Mouse (Mus musculus) embryonic facial prominence, embryonic 12.5 days (tissue): ENCODE data around the gene Gm28635. TPM values are rescaled to one million over a fixed set of nuclear protein-coding genes. Genes with fewer than 3 reads are reported as not detected.

Source experiments
- ATAC-seq: fragments of 200-750 bp; cut with Nextera tagmentation; 2 replicates; pipeline ENCODE4 v1.8.0; 2017; ENCODE audit not compliant: insufficient number of reproducible peaks, insufficient read depth, low FRiP score, low TSS enrichment
- H3K27ac ChIP-seq: fragments of 300-500 bp; sonication (generic); 2 replicates; pipeline ENCODE4 v1.5.1; 2016; ENCODE audit warnings: mild to moderate bottlenecking
- H3K27me3 ChIP-seq: fragments of 300-500 bp; sonication (generic); 2 replicates; pipeline ENCODE4 v1.6.1; 2016; ENCODE audit warnings: mild to moderate bottlenecking, moderate library complexity
- H3K36me3 ChIP-seq: fragments of 300-500 bp; sonication (generic); 2 replicates; pipeline ENCODE4 v1.6.1; 2016; ENCODE audit warnings: mild to moderate bottlenecking
- H3K4me1 ChIP-seq: fragments of 300-500 bp; sonication (generic); 2 replicates; pipeline ENCODE4 v1.6.1; 2016
- H3K4me2 ChIP-seq: fragments of 300-500 bp; sonication (generic); replicated peaks from 2 replicates; pipeline ENCODE4 v1.6.1; 2016; ENCODE audit warnings: mild to moderate bottlenecking, moderate library complexity
- H3K4me3 ChIP-seq: fragments of 300-500 bp; sonication (generic); 2 replicates; pipeline ENCODE4 v1.5.1; 2016; ENCODE audit warnings: mild to moderate bottlenecking
- H3K9ac ChIP-seq: fragments of 300-500 bp; sonication (generic); 2 replicates; pipeline ENCODE4 v1.6.1; 2016; ENCODE audit warnings: mild to moderate bottlenecking, moderate library complexity
- H3K9me3 ChIP-seq: fragments of 300-500 bp; sonication (generic); 2 replicates; pipeline ENCODE4 v1.6.1; 2016; ENCODE audit warnings: mild to moderate bottlenecking, moderate library complexity
- WGBS: fragments of 180-500 bp; shearing (Covaris S2); methylation state at CpG from one replicate; pipeline ENCODE4 v1.1.7; 2016; 5-methylcytosine and 5-hydroxymethylcytosine counted together
- polyA plus RNA-seq: library from polyadenylated mRNA; unstranded; fragments of >200 nt; fragmentation: Nextera tagmentation; extraction: Ambion mirVana; gene quantifications from 2 replicates; pipeline ENCODE4 v1.2.1, GENCODE M21; 2016

Gene Gm28635
- polyA plus RNA-seq, 1 experiment from 2014 or later: not detected

DNA sequence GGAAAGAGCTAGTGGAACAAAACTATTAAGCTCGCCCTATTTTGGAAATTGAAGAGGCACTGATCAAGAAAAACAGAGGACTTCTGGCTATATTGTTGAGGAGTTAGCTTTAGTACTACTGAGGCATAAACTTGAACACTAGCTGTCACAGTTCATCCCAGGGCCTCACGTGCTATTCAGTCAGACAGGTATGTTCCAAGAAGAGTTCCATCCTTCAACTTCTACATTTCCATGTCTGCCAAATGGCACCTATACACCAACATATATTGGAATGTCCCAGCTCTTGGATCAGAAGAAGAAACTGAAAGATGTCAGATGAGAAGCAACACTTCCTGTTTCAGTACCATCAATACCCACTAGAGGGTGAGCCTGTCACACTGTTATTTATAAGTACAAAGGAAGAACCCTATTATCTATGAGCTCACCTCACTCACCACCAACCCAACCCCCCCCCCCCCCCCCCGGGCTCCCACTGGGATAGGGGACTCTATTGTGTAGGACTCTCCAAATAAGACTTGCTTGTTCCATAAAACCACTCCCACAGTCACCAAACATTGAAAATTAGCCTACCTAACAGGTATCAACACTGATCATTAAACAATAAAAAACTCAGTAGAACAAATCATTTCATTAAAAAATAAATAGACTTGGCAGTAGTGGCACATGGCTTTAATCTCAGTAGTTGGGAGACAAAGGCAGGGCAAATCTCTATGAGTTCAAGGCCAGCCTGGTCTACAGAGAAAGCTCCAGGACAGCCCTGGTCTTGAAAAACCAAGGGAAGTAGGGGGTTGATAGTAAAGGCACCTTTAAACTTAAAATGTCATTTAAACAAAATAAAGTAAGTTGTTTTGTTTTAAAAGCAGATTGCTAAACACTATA lies 60.0 kb downstream of the Gm28635 start:
- H3K9me3 ChIP-seq: no peaks in the 10 kb centered on the region
- H3K36me3 ChIP-seq: peaks cover 66% of the 10 kb centered on the region
- no peaks in the 10 kb centered on the region for H3K27me3 ChIP-seq
- WGBS: 75% methylated on average over 3 of the region's 3 CpGs
- H3K9ac ChIP-seq: no peak overlapping the region
- ATAC-seq: no peak; the same call in 1 of the 2 replicates
- H3K4me2 ChIP-seq: no peak overlapping the region
- no peak overlapping the region for H3K4me3 ChIP-seq
- H3K4me1 ChIP-seq: no peaks in the 10 kb centered on the region
- H3K27ac ChIP-seq: no peak overlapping the region

DNA sequence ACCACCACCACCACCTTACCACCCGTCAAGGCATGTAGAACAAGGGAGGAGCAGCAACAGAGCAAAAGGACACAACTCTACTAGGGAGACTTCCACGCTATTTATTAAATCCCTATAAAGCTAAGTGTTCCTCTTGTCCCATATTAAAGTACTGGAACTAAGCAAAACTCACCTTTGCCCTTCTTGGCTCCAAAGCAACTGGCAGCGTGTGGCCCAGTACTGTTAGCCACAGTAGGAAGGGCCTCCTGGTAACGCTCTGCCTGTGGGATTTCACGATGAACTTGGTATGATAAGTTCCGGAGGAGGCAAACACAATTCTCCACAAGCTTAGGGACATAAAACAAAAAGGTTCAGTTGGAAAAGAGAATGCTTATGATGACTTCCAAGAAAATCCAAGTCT lies 65.1 kb downstream of the Gm28635 start:
- peaks cover 86% of the 10 kb centered on the region for H3K36me3 ChIP-seq

DNA sequence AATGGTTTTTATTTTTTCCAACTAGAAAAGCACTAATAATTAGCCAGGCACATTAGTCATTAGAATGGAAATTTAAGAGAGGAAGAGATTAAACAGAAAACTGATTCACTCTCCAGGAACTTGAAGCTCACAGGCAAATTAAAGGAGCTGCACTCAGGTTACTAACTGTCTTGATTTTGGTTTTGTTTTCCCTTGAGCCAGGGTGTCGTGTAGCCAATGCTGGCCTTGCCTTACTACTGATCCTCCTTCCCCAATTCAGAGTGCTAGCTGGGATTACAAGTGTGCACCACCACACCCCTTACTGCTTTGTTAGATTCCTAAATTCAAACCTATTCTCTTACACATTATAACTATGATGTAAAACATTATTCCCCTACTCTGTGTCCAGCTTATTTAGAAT lies 70.0 kb downstream of the Gm28635 start:
- H3K4me3 ChIP-seq: no peak overlapping the region
- no peaks in the 10 kb centered on the region for H3K9me3 ChIP-seq
- H3K4me2 ChIP-seq: no peak overlapping the region
- H3K27me3 ChIP-seq: no peaks in the 10 kb centered on the region
- peaks cover 76% of the 10 kb centered on the region for H3K36me3 ChIP-seq
- no peak overlapping the region for H3K9ac ChIP-seq
- H3K4me1 ChIP-seq: no peaks in the 10 kb centered on the region
- 75% methylated on average over 1 of the region's 1 CpGs for WGBS
- no peak for ATAC-seq
- no peak overlapping the region for H3K27ac ChIP-seq

More for the DNA sequence above, 65.1 kb downstream of the Gm28635 start:
- Histone ChIP-seq H3K4me1 (no peaks in the 10 kb centered on the region), H3K9ac (no peak overlapping the region), H3K4me2 (no peak overlapping the region), H3K9me3 (no peaks in the 10 kb centered on the region), H3K27ac (no peak overlapping the region), H3K27me3 (no peaks in the 10 kb centered on the region), H3K4me3 (no peak overlapping the region)
- no peak for ATAC-seq
- 93% methylated on average over 6 of the region's 6 CpGs for WGBS

DNA sequence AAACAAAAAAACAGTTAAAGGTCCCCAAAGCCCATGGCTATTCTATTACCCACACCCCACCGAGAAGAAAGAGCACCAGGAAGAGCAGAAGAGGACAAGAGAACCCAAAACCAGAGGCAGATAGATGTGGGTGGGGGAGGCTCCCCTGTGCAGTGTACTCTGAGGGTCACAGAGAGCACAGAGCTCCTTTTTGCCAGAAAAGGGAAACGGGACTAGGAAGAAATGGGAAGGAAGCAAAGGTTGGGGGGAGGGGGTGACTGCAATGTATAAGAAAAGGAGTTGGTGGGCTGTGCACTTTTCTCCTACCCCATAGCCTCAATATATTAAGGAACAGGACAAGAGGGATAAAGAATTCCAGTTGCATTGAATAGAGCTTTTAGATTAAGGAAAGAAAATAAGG lies 76.9 kb downstream of the Gm28635 start:
- Histone ChIP-seq H3K9me3 (no peaks in the 10 kb centered on the region), H3K36me3 (peaks cover 62% of the 10 kb centered on the region), H3K4me3 (no peak overlapping the region), H3K4me1 (no peaks in the 10 kb centered on the region), H3K27ac (no peak overlapping the region), H3K4me2 (no peak overlapping the region), H3K27me3 (no peaks in the 10 kb centered on the region), H3K9ac (no peak overlapping the region)
- no peak for ATAC-seq
- WGBS: 68% methylated on average over 2 of the region's 2 CpGs

DNA sequence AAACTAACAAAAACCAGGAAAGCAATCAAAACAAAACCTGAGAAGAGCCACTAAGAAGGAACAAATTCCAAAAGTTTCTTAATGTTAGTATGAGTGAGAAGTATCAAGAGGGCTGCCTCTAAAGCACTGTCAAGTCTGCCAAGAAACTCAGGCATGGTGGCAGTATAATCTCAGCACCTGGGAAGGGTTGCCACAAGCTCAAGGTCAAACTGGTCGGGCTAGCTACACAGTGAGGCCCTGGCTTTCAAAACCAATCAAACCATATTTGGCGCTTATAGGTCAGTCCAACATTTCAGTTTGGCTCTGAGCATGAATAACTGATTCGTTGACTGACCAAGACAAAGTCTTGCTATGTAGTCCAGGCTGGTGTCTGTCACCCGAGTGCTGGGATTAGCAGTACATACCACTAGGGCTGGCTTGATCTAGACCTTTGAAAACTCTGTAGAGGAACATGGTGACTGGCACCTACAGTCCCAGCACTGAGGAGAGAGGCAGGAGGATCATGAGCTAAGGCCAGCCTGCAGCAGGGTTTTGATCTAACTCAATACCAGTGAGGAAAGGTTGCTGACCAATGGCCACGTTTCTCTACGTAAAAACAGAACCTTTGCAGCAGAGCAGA lies 78.5 kb downstream of the Gm28635 start:
- no peak overlapping the region for H3K4me2 ChIP-seq
- H3K9me3 ChIP-seq: no peaks in the 10 kb centered on the region
- H3K27me3 ChIP-seq: no peaks in the 10 kb centered on the region
- no peaks in the 10 kb centered on the region for H3K4me1 ChIP-seq
- no peak overlapping the region for H3K4me3 ChIP-seq
- H3K27ac ChIP-seq: no peak overlapping the region
- 92% methylated on average over 6 of the region's 6 CpGs for WGBS
- H3K36me3 ChIP-seq: peaks cover 56% of the 10 kb centered on the region
- ATAC-seq: no peak
- H3K9ac ChIP-seq: no peak overlapping the region

DNA sequence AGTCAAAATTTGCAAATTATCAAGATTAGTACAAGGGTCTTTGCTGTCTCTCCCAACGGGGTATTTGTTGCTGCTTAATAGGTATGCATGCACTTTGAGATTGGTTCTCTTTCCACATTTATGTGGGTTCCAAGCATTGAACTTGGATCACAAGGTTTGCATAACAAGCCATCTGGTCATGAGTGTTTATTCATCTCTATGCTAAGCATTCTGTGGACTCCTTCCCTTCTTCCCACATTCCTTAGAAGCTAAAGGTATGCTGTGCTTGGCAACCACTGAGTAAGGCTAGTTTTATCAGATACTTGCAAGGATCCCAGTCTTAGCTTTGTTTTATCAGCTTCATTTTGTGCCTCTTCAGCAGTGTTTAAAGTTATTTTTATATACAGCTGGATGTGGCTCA lies 80.7 kb downstream of the Gm28635 start:
- Histone ChIP-seq H3K4me3 (no peak overlapping the region), H3K9me3 (no peaks in the 10 kb centered on the region), H3K27ac (no peak overlapping the region), H3K27me3 (no peaks in the 10 kb centered on the region), H3K9ac (no peak overlapping the region), H3K4me2 (no peak overlapping the region), H3K4me1 (no peaks in the 10 kb centered on the region), H3K36me3 (peaks cover 36% of the 10 kb centered on the region)
- no peak for ATAC-seq
- 86% methylated on average over 1 of the region's 1 CpGs for WGBS

- Histone ChIP-seq H3K27ac (no peak overlapping the region), H3K27me3 (no peaks in the 10 kb centered on the region), H3K4me2 (no peak overlapping the region), H3K9ac (no peak overlapping the region), H3K4me1 (no peaks in the 10 kb centered on the region), H3K36me3 (peaks cover 17% of the 10 kb centered on the region; the same call in 1 of the 2 replicates), H3K4me3 (no peak overlapping the region), H3K9me3 (peaks cover 6% of the 10 kb centered on the region; the same call in 1 of the 2 replicates)
- WGBS: 95% methylated on average over 8 of the region's 8 CpGs
- ATAC-seq: no peak
Observed at GRCm38 (mm10) chr2:84592801-84593200, 85.0 kb downstream of the Gm28635 start.

DNA sequence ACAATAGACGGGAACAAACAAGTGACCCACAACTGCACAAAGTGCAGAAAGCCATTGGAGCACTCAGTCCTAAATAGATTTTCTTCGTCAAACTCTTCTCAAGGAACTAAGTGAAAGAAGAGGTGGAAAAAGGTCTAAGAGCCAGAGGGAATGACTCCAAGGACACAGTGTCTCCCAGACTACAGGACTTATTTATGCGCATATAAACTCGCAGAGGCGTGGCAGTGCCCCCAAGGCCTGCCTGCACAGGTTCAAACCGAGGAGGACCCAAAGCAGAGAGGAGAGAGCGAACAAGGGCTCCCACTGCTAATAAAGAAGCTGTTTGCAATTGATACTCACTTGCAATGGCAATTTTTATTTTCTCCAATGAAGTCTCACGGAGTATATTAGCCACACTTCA lies 92.1 kb downstream of the Gm28635 start:
- H3K27me3 ChIP-seq: no peaks in the 10 kb centered on the region
- H3K36me3 ChIP-seq: peaks cover 27% of the 10 kb centered on the region
- H3K27ac ChIP-seq: no peak overlapping the region
- H3K9ac ChIP-seq: no peak overlapping the region
- ATAC-seq: no peak
- H3K9me3 ChIP-seq: peaks cover 6% of the 10 kb centered on the region; the same call in 1 of the 2 replicates
- 88% methylated on average over 8 of the region's 8 CpGs for WGBS
- H3K4me3 ChIP-seq: no peak overlapping the region
- H3K4me1 ChIP-seq: no peaks in the 10 kb centered on the region
- no peak overlapping the region for H3K4me2 ChIP-seq

GRCm38 (mm10) chr2:84582286-84582685 lies 95.6 kb downstream of the Gm28635 start:
- Histone ChIP-seq H3K4me2 (no peak overlapping the region), H3K9ac (no peak overlapping the region), H3K27ac (no peak overlapping the region), H3K4me3 (no peak overlapping the region), H3K9me3 (no peaks in the 10 kb centered on the region), H3K4me1 (no peaks in the 10 kb centered on the region), H3K27me3 (no peaks in the 10 kb centered on the region), H3K36me3 (peaks cover 13% of the 10 kb centered on the region)
- WGBS: 64% methylated on average over 5 of the region's 5 CpGs
- ATAC-seq: no peak

GRCm38 (mm10) chr2:84581208-84581607 lies 96.6 kb downstream of the Gm28635 start:
- no peak overlapping the region for H3K4me2 ChIP-seq
- H3K9ac ChIP-seq: no peak overlapping the region
- H3K9me3 ChIP-seq: no peaks in the 10 kb centered on the region
- no peaks in the 10 kb centered on the region for H3K27me3 ChIP-seq
- peaks cover 13% of the 10 kb centered on the region for H3K36me3 ChIP-seq
- no peaks in the 10 kb centered on the region for H3K4me1 ChIP-seq
- no peak overlapping the region for H3K27ac ChIP-seq
- no peak overlapping the region for H3K4me3 ChIP-seq
- no peak for ATAC-seq
- 90% methylated on average over 2 of the region's 3 CpGs for WGBS

DNA sequence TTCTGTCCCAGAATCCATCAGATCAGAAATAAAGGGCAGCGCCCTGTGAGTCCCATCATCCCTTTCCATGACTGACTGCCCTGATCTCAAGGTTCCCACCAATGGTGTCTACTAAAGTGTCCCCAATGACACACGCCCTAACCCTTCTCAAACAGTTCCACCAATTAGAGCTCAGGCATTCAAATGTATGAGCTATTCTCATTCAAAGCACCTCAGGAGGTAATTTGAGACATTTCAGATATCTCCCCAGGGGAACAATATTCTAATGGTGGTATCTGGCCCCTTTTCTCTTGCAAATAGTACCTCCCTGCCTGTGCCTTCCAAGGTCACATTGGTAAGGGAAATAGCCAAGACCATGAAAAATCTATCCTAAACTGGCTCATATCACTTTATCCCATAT lies 98.5 kb downstream of the Gm28635 start:
- no peaks in the 10 kb centered on the region for H3K9me3 ChIP-seq
- H3K36me3 ChIP-seq: peaks cover 5% of the 10 kb centered on the region; the same call in 1 of the 2 replicates
- no peak overlapping the region for H3K9ac ChIP-seq
- H3K4me3 ChIP-seq: no peak overlapping the region
- H3K4me1 ChIP-seq: no peaks in the 10 kb centered on the region
- no peak overlapping the region for H3K27ac ChIP-seq
- H3K27me3 ChIP-seq: no peaks in the 10 kb centered on the region
- 89% methylated on average over 2 of the region's 2 CpGs for WGBS
- ATAC-seq: no peak
- H3K4me2 ChIP-seq: no peak overlapping the region

DNA sequence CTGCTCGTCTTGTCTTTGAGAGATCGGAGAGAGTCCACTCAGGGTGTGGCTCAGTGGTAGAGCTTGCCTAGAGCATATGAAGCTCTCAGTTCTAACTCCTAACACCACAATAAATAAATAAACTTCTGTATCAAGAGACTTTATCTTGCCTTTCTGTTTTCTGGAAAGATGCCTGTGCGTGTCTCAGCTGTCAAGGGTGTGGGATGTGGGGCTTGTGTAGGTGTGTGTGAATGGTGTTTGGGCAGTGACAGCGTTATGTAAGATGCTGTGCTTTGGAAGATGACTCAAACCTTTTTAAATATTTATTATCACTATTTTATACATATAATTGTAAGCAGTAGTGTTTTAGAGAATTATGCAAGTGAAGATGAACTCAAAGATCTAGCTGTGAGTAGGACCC lies 103.7 kb downstream of the Gm28635 start:
- peaks cover 3% of the 10 kb centered on the region; the same call in 1 of the 2 replicates for H3K36me3 ChIP-seq
- H3K9me3 ChIP-seq: no peaks in the 10 kb centered on the region
- WGBS: 89% methylated on average over 4 of the region's 4 CpGs
- no peak overlapping the region for H3K4me2 ChIP-seq
- no peak overlapping the region for H3K4me3 ChIP-seq
- H3K4me1 ChIP-seq: no peaks in the 10 kb centered on the region
- ATAC-seq: no peak
- H3K9ac ChIP-seq: no peak overlapping the region
- H3K27ac ChIP-seq: no peak overlapping the region
- H3K27me3 ChIP-seq: no peaks in the 10 kb centered on the region
